Mouse (Mus musculus) layer of hippocampus, postnatal 25 days (tissue): Measurements from ENCODE around the gene Krtcap2. TPM values are rescaled to one million over a fixed set of nuclear protein-coding genes. Genes with fewer than 3 reads are reported as not detected.

ENCODE experiments used
- microRNA-seq, 2 experiments: library from miRNA; unstranded; fragments of <30 nt; microRNA quantifications; one replicate each; pipeline ENCODE4 v1.2.0; 2021
- total RNA-seq, 2 experiments: library from RNA; stranded (reverse); gene quantifications; 2 replicates each; pipeline ENCODE4 v1.2.3; 2021

The Krtcap2 gene
- total RNA-seq, 2 experiments from 2014 or later, result 79.2 to 87.4 TPM

Small RNA genes lying within 50 kb of the gene (microRNA-seq; reads per million reads assigned to microRNA genes)
- 8,720 to 14,450 reads per million in 2 experiments for gene Mir92b

Other genes starting within 250 kb of the Krtcap2 start
- gene Rusc1, start 152.7 kb upstream of the Krtcap2 start, total RNA-seq, result 100 to 1,000 TPM; 132 to 145 TPM
- gene Gm43738, start 144.9 kb upstream of the Krtcap2 start, total RNA-seq, result not detected
- 10 to 100 TPM; 86.4 to 99.0 TPM for gene Fdps, start 144.0 kb upstream of the Krtcap2 start, total RNA-seq
- gene Pklr, start 109.8 kb upstream of the Krtcap2 start, total RNA-seq, result not detected
- gene Hcn3, start 85.8 kb upstream of the Krtcap2 start, total RNA-seq, result 10 to 100 TPM; 10.7 to 16.7 TPM
- 10 to 100 TPM; 39.0 to 46.7 TPM for gene Clk2, start 81.2 kb upstream of the Krtcap2 start, total RNA-seq
- gene Scamp3, start 68.5 kb upstream of the Krtcap2 start, total RNA-seq, result 10 to 100 TPM; 67.8 to 73.3 TPM
- 10 to 100 TPM; 57.1 to 61.7 TPM for gene Fam189b, start 62.8 kb upstream of the Krtcap2 start, total RNA-seq
- gene Gba, start 43.0 kb upstream of the Krtcap2 start, total RNA-seq, result 10 to 100 TPM; 59.9 to 63.6 TPM
- gene Thbs3, start 30.8 kb upstream of the Krtcap2 start, total RNA-seq, result 10 to 100 TPM; 37.0 to 50.7 TPM
- gene Mtx1, start 18.9 kb upstream of the Krtcap2 start, total RNA-seq, result 100 to 1,000 TPM; 102 TPM
- gene Muc1, start 16.9 kb upstream of the Krtcap2 start, total RNA-seq, result under 1 TPM; 0.89 to 0.91 TPM
- gene Trim46, start 343 bp downstream of the Krtcap2 start, total RNA-seq, result 10 to 100 TPM; 86.4 to 96.0 TPM
- gene Dpm3, start 13.4 kb downstream of the Krtcap2 start, total RNA-seq, result 10 to 100 TPM; 51.1 to 71.0 TPM
- 10 to 100 TPM; 39.5 to 49.3 TPM for gene Slc50a1, start 24.6 kb downstream of the Krtcap2 start, total RNA-seq
- 1 to 10 TPM; 7.1 to 7.6 TPM for gene Efna1, start 35.2 kb downstream of the Krtcap2 start, total RNA-seq
- gene Efna3, start 77.0 kb downstream of the Krtcap2 start, total RNA-seq, result 10 to 100 TPM; 77.1 to 82.6 TPM
- gene Efna4, start 92.1 kb downstream of the Krtcap2 start, total RNA-seq, result under 1 TPM; 0.68 to 0.98 TPM
- 100 to 1,000 TPM; 109 to 112 TPM for gene Adam15, start 104.0 kb downstream of the Krtcap2 start, total RNA-seq
- under 1 TPM; 0.20 to 0.42 TPM for gene Dcst2, start 116.0 kb downstream of the Krtcap2 start, total RNA-seq
- gene Dcst1, start 119.3 kb downstream of the Krtcap2 start, total RNA-seq, result not detected
- gene Zbtb7b, start 148.8 kb downstream of the Krtcap2 start, total RNA-seq, result 10 to 100 TPM; 12.3 to 14.4 TPM
- gene Lenep, start 156.8 kb downstream of the Krtcap2 start, total RNA-seq, result 1 to 10 TPM; 3.7 to 5.0 TPM
- 10 to 100 TPM; 32.4 to 33.3 TPM for gene Flad1, start 165.9 kb downstream of the Krtcap2 start, total RNA-seq
- 1 to 10 TPM; 2.4 to 3.0 TPM for gene Cks1b, start 172.4 kb downstream of the Krtcap2 start, total RNA-seq
- gene Shc1, start 172.5 kb downstream of the Krtcap2 start, total RNA-seq, result 10 to 100 TPM; 11.9 to 13.5 TPM
- gene Pygo2, start 184.2 kb downstream of the Krtcap2 start, total RNA-seq, result 10 to 100 TPM; 55.4 to 59.7 TPM
- gene Pbxip1, start 190.7 kb downstream of the Krtcap2 start, total RNA-seq, result 10 to 100 TPM; 40.0 to 46.4 TPM
- gene Pmvk, start 208.6 kb downstream of the Krtcap2 start, total RNA-seq, result 10 to 100 TPM; 31.3 to 37.9 TPM